Mouse (Mus musculus) kidney, adult 9 months (tissue): ENCODE data around the gene Zfhx3.
A peak's percentile ranks its signal among the peaks of the same experiment; 100 is the strongest.

Experiments used
- DNase-seq: peaks from one replicate; pipeline ENCODE4 v3.0.0; 2022

The Zfhx3 gene

GRCm38 (mm10) chr8:108706848-108707541, 764.6 kb downstream of the Zfhx3 start:
- DNase-seq: no peak

GRCm38 (mm10) chr8:108707576-108708281, 765.3 kb downstream of the Zfhx3 start:
- no peak for DNase-seq

GRCm38 (mm10) chr8:108708833-108709387, 766.5 kb downstream of the Zfhx3 start:
- DNase-seq: no peak

GRCm38 (mm10) chr8:108709441-108709840, 767.0 kb downstream of the Zfhx3 start:
- no peak for DNase-seq

GRCm38 (mm10) chr8:108709928-108710606, 767.6 kb downstream of the Zfhx3 start:
- DNase-seq: no peak

- no peak for DNase-seq
These were observed 768.4 kb downstream of the Zfhx3 start for GRCm38 (mm10) chr8:108710607-108711489.

- no peak for DNase-seq
These were observed 769.0 kb downstream of the Zfhx3 start for GRCm38 (mm10) chr8:108711490-108711793.

- no peak for DNase-seq
These were observed 769.6 kb downstream of the Zfhx3 start for GRCm38 (mm10) chr8:108712001-108712411.

- DNase-seq: no peak
These were observed 770.2 kb downstream of the Zfhx3 start for GRCm38 (mm10) chr8:108712607-108713006.

GRCm38 (mm10) chr8:108713346-108714142, 771.1 kb downstream of the Zfhx3 start:
- no peak for DNase-seq

GRCm38 (mm10) chr8:108714143-108714635, 771.7 kb downstream of the Zfhx3 start:
- DNase-seq: no peak

- peak; percentile 60 for DNase-seq
These were observed 772.4 kb downstream of the Zfhx3 start for GRCm38 (mm10) chr8:108714636-108715415.

GRCm38 (mm10) chr8:108715416-108715948, 773.0 kb downstream of the Zfhx3 start:
- peak; percentile 56 for DNase-seq

GRCm38 (mm10) chr8:108716291-108716811, 773.9 kb downstream of the Zfhx3 start:
- DNase-seq: no peak

GRCm38 (mm10) chr8:108717545-108717944, 775.1 kb downstream of the Zfhx3 start:
- no peak for DNase-seq

- no peak for DNase-seq
These were observed 775.6 kb downstream of the Zfhx3 start for GRCm38 (mm10) chr8:108718031-108718430.

GRCm38 (mm10) chr8:108720840-108721239, 778.4 kb downstream of the Zfhx3 start:
- no peak for DNase-seq

- peak; percentile 84 for DNase-seq
These were observed 780.4 kb downstream of the Zfhx3 start for GRCm38 (mm10) chr8:108722671-108723513.

- no peak for DNase-seq
These were observed 781.2 kb downstream of the Zfhx3 start for GRCm38 (mm10) chr8:108723636-108724035.
